Mouse (Mus musculus): Measurements from ENCODE around the gene Gk2. TPM values are rescaled to one million over a fixed set of nuclear protein-coding genes. Genes with fewer than 3 reads are reported as not detected.

Gene Gk2
- total RNA-seq (2021): not detected
- long read RNA-seq, experiment 1: 0 reads
- long read RNA-seq, experiment 2: 0 reads

DNA sequence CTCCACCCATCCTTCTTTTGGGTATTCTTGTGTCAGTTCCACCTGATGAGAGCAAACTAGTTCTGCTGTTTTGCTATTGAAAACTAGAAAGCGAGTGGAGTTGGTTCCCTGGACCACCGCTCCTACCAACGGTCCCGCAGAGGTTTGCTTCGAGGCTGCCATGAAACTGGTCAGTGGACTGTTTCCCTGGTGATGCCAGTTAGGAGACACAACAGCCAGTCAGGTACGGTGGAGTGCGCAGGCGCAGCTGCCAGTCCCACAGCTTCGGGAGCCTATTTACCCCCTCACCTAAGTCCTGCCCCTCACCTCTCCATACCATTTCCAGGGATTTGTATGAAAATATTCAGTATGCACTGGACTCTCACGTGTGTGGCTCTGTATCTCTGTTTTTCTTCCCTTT lies at the start of gene Gk2:
Gene Gk2 (minus strand): TSS at position 206 of the 400 bp plus-strand sequence.
- no peak for DNase-seq (ENCODE audit: low spot score in 2 of 2)

DNA sequence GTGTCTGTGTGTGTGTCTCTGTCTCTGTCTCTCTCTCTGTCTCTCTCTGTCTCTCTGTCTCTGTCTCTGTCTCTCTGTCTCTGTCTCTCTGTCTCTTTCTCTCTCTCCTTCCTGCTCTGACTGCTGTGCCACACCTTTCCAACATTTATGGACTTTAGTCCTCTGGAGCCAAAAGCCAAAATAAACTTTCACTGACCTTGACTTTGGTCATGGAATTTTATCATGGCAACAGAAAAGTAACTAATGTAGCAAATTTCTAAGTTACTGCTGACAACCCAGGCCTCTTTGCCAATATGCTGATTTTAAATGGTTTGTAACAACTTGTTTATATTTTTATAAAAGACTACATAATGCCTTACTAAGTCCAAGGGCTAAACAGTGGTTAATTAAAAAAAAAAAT lies 41.2 kb upstream of the Gk2 start:
- no peak for DNase-seq (ENCODE audit: low spot score in 2 of 2)

DNA sequence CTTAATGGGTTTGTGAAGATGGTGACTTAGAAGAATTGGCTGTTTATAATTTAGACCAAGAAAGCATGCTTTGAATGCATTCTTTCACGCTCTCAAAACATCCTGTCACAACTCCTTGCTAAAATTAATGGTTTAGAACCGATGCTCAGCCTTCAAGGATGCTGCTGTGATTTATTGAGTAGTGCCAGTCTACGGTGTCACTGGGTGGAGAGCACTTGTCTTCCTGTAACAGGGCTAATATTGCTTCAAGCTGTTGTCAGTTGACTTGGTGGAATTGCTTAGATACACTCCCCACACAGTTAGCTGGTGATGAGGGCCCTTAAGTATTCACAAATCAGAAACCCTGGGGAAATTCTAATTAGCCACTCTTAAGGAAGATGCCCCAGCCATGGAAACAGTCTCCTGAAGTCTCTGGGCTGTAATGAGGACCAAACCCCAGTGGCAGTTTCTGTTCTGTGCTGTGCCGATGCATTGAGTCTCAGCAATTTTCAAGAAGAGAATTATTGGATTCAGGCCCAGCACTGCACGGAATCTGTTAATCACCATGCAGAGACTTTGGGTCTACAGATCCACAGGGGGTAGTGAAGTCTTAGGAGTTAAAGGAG lies 38.8 kb upstream of the Gk2 start:
- DNase-seq (ENCODE audit: low spot score in 2 of 2): no peak

DNA sequence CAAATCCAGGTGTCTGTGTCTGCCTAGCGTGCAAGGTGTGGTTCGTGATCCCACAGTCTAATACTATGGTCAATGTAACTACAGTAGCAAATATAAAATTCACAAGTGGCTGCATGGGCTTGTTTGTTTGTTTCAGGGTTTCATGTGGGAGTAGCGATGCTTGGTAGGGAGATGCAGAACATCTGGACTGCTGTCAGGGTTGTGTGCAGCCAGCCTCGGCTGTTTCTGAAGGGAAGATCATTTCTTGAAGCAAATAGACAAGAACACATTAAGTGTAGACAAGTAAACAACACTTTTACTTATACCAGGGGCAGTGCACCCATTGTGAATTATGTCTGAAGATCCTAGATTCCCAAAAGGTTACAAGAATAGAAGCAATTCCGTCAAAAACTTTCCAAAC lies 36.6 kb upstream of the Gk2 start:
- no peak for DNase-seq (ENCODE audit: low spot score in 2 of 2)

DNA sequence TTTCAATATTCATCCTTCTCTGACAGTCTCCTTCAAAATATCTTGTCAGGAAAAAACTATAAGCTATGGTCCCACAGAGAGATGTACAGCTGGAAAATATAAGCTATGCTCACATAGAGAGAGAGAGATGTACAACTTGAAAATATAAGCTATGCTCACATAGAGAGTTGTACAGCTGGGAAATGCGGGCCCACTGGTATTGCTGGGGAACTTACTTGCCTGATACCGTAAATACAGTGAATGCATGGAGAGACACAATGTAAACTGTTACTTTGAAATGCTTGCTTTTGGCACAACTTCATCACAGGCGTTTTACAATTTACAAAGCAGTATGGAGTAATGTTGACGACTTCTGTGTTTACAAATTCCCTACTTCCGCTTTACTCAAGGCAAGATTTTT lies 29.3 kb upstream of the Gk2 start:
- DNase-seq (ENCODE audit: low spot score in 2 of 2): no peak

DNA sequence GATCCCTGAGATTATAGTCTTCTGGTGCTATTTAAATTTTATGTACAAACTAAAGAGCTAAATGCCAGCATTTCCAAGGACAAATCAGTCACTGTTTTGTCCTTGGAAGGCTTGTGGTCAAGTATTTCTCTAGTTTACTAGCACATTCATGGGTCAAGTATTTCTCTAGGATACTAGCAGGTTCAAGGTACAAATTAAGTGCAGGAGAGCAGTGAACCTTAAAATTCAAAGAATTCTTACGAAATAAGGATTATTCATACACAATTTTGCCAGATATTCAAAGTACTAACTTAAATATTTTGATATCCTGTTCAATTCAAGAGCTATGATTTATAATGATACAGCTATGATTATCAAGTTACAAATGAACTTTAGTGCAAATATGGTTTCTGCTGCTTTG lies 23.2 kb upstream of the Gk2 start:
- no peak for DNase-seq (ENCODE audit: low spot score in 2 of 2)

DNA sequence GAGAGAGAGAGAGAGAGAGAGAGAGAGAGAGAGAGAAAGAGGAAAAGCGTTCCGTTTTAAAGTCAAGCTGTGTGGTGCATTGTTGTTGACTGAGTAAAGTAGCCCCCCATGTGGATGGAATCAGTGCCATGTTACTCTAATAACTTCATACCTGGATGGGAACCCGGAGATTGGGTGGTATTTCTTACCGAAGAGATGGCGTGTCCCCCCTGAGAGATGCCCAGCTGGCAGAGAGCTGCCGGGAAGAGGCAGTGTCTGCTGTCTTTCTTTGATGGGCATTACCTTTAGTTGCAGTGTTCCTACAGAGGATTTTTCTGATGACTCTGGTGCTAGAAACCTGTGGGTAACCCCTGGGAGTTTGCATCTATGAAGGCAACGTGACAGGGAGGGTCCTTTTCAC lies 10.4 kb upstream of the Gk2 start:
- DNase-seq (ENCODE audit: low spot score in 2 of 2): no peak

DNA sequence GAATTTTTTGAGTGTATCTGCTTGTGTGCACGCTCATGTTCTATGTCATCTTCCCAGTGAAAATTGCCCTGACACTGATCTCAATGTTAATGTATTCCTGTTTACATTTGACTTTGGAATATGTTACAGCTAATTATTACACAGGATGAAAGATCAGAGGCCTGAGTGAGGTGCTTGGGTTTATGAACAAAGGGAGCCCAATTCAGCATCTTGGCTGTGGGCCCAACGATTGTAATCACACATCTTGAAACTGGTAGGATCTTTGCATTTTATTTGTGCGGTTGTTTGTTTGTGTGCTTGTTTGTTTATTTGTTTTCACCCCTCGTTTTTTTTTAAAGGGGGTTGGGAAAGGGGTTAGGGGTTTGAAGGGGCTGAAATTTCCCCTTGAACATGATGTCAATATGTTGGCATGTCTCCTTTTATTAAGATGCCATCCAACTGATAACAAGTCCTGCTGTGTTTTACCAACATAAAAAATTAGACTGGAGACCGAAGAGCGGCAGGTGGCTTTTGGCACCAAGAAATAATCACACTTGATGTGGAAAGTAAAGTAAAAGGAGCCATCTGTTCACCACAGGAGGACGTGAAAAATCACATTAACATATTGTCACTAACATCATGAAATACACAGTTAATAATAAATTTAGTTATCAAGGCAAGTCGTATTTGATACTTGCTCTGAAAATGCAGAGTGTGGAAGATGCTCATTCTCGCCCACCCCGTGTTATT lies 9.8 kb upstream of the Gk2 start:
- no peak for DNase-seq (ENCODE audit: low spot score in 2 of 2)

DNA sequence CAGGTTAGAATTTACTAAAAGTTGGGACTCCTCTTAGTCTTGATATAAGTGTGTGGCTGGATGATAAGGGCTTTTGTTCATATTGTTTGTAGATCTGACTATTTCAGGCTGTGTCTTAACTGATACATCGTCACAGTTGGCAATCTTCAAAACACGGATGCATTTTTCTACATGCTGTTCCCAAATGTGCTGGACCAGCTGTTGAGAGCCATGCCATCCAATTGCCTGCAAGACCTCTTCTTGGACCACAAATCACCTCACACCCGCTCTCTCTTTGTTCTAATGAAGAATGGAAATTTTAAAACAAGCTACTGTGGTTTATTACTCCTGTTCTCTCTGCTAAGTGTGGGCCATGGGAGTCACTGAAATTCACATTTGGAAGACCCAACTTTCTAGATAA lies 9.1 kb upstream of the Gk2 start:
- no peak for DNase-seq (ENCODE audit: low spot score in 2 of 2)

DNA sequence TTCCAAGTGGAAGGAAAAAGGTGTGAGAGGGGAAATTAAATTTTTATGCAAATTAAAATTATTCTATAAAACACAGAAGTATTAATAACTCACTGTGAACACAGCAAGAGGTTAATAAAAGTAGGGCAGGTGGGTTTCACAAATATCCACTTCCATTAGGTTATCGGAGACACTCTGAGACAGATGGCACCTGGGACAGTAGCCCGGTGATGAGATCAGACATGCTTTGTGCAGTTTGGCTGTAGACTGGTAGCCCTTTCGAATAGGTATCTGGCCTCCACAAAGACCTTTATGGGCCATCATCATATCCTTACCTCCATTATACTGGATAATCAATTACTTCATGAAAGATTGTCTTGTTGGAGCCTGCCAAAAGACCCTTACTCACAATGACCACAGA lies 6.0 kb upstream of the Gk2 start:
- no peak for DNase-seq (ENCODE audit: low spot score in 2 of 2)

DNA sequence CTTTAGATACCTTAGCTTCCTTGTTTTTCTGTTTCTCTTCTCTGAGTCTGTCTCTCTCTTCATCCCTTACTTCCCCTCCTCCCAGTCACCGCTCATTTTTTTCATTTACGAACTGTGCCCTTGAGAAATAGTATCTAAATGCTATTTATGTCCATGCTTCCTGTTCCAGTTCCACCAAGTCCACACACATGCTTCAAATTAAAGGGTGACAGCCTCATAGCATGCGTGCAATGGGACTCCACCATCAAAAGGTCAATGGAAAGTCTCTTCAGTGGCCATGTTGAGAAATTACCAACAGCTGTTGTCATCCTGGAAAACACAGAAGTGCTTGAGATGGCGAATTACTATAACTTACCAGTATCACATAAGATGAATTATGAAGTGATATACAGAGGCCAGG lies 5.4 kb downstream of the Gk2 start:
- no peak for DNase-seq (ENCODE audit: low spot score in 2 of 2)

DNA sequence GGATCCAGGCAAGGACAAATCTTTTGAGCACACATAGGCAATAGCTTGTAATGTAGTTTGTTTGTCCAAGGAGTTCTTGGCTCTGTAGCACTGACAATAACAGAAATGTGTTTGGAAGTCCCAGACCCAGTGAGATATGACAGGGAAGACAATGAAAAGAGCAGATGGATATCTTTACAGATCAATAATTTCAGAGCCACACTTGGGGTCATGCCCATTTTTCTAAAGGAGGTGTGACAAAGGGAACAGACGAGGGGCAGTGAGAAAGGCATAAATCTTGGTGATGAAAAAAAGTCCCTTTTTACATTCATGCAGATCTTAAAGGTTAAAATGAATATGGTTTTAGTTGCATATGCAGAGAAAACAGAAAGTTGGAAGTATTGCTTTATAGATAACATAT lies 12.6 kb downstream of the Gk2 start:
- no peak for DNase-seq (ENCODE audit: low spot score in 2 of 2)

DNA sequence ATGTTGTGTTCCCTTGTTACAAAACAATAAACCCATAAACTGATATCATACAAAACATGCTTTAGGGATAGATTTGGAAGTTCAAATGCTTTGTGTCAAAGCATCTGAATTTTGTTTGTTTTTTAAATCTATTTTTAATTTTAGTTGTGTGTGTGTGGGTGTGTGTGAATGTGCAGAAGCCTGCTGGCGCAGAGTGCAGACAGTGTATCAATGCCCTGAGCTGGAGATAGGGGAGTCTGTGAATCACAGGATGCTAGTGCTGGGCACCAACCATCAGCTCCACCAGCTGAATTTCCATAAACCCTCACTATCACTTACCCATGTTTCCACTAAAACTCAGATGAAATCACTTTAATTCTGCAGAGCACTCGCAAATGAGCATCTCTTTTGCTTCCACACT lies 24.3 kb downstream of the Gk2 start:
- no peak for DNase-seq (ENCODE audit: low spot score in 2 of 2)

DNA sequence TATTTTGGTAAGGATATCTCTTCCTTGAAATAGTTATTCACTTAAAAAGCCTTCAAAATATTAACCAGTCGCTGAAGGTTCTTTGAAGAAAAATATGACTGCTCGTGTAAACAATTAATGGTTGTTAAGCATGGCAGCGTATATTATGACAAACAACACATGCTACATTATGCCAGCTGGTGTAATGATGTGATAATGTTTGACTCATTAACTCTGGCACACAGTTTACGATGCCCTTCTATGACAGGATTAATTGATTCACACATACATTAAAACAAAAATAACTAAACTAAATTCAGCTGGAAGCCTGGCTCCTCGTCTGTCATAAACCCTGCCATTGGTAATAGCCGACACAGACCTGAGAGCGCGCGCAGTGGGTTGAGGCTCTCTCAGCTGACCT lies 26.8 kb downstream of the Gk2 start:
- DNase-seq (ENCODE audit: low spot score in 2 of 2): no peak

DNA sequence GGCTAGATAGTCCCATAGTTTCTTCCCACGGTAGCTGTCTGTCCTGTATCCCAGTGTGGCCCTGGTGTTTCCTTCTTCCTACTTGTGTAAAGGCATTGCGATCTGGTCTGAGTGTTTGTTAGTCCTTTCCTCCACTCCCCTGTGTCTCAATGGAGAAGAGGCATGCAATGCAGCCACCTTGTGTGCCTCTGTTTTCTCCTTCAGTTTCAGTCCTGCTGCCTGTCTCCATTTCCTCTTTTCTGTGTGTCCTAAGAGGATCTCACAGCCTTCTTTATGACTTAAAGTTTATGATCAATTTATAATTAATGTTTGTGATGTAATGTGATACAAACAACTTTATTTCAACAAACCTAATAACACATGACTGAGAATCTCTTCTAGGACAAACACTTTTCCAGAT lies 35.2 kb downstream of the Gk2 start:
- DNase-seq (ENCODE audit: low spot score in 2 of 2): no peak

DNA sequence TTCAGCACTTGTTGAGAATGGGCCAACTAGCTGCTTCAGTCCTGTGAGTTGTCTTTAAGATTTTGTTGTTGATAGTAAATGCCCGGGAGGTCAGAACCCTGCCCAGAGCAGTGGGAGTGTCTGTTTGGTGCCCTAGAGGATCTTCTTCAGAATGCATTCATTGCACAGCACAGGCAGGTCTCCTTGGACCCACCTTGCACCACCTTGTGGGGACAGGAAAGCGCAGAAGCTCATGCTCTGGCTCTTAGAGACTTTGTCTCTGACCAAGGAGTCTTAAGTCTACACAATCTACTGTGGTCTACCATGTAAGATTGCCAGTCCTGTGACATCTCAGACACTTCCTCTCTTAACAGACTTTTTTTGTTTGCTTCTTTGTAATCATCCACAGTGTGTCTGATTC lies 39.6 kb downstream of the Gk2 start:
- DNase-seq (ENCODE audit: low spot score in 2 of 2): no peak

DNA sequence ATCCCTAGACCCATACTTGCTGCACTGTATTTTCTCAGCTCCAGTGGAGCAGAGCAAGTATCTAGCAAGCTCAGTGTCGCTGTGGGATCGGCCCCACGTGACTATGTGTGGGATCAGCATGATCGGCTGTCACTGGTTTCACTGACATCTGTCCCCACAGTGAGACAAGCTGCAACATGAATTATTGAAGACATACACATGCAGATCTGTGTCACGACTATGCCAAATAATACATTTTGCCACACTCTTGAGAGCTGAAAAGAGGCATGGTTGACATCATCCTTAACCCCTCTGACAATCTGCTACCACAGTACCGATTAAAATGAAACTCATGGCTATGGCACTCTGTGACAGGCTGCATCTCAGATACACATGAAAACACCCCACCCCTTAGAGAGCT lies 41.0 kb downstream of the Gk2 start:
- DNase-seq (ENCODE audit: low spot score in 2 of 2): no peak

DNA sequence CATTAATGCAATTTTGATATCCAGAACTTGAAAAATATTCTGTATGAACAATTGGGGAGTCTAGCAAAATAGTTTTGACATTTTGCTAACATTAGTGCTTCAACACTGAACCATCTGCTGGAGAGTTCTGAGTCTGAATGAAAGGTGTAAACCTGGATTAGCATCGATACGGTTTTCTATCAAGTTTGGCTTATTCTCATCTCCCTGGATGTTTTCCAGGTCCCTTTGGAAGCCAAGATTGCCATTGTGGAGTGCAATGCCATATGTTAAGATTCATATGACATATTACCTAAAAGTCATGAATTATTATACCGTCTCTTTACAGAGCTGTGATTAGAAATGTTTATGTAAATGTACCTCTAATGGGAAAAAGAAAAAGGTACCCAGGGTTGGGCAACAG lies 43.1 kb downstream of the Gk2 start:
- no peak for DNase-seq (ENCODE audit: low spot score in 2 of 2)

DNA sequence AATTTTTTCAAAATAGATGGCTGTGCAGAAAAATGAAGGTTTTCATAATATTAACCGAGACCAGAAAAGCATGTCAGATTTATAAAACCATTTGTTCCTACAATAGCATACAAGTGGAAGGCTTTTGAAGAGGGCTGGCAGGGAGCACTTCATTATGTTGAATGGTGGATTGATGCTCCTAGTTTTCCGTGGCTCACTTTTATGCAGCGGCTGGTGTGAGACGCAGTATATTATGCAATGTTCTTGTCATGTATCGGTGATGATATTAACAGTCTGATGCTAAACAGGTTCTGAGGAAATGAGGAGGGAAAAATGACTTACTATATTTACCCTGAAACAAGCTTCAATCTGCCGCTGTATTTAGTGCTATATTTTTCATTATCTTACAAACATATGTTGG lies 46.6 kb downstream of the Gk2 start:
- no peak for DNase-seq (ENCODE audit: low spot score in 2 of 2)

DNA sequence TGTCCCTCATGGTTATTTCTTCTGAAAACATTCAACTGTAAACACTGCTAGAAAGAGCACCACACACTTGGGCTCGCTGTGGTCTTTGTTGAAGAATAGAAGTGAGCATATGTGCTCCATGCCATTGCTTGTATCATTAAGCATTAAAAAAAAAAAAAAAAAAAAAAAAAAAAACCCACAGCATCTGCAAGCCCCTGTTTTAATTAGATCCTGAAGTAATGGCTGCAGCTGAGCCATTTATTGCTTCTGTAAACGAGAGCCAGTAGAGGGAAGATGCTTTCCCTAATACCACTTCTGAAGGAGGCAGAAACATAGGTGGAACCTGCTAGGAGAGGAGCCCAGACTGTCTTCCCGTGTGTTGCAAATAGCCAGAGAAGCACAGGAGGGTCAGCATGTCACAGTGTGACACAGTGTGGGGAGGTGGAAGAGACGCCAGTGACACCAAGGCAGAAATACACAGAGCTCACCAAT lies 47.6 kb downstream of the Gk2 start:
- DNase-seq (ENCODE audit: low spot score in 2 of 2): no peak

Data from gastrocnemius, postnatal 4 days (tissue).